ENCODE assay signal across 29 mouse cellular contexts in the genomic region with DNA sequence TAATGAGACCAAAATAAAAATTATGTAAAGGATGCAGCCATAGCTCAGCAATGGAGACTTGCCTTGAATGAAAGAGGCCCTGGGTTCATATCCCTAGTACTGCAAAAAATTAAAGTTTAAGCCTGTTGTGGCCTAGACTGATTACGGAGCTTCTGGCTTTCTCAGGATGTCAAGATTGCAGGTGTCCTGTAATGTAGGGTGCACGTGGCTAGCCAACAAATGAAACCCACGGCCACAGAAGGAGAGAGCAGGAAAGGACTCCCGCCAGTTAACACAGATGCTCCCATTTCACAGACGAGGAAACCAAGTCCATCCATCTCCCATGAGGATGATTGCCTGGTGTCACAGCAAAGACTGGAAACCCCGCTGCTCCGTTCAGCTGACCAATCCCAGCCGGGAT. TPM values are rescaled to one million over a fixed set of nuclear protein-coding genes. Genes with fewer than 3 reads are reported as not detected.
A peak's percentile ranks its signal among the peaks of the same experiment; 100 is the strongest.
DNase-seq lines count a peak whose midpoint lies in the region; ATAC-seq and TF ChIP-seq lines count a peak whose summit lies in the region.
"Had no signal": no experiment of that assay in that cellular context is flagged by ENCODE, and none has a peak within 500 bp of the region (broad histone marks: within the 10 kb centered on the region; RNA-seq: fewer than 3 reads in every experiment).

No protein-coding gene starts in this region.

- H3K27me3 ChIP-seq in heart, embryonic 10.5 days (ENCODE audit: insufficient read depth, poor library complexity, severe bottlenecking): no peaks in the 10 kb centered on the region
- H3K27me3 ChIP-seq in kidney, postnatal 0 days (ENCODE audit: insufficient read depth, low read length): no peaks in the 10 kb centered on the region
- no peaks in the 10 kb centered on the region for H3K27me3 ChIP-seq in spleen, adult 2 months (ENCODE audit: control insufficient read depth, insufficient read depth, low read length)
- H3K27me3 ChIP-seq: embryonic facial prominence, embryonic 13.5 days; forebrain, embryonic 15.5 days; hindbrain, embryonic 12.5 days; intestine, embryonic 15.5 days; limb, embryonic 13.5 days; liver, embryonic 15.5 days; midbrain, embryonic 15.5 days; neural tube, embryonic 15.5 days had no signal

- no peak for TF ChIP-seq POLR2A in spleen, adult 2 months (IDR thresholded peaks at IDR 0.05; ENCODE audit: low read depth, low read length)

- peaks cover 82% of the 10 kb centered on the region for H3K4me1 ChIP-seq in heart, embryonic 10.5 days
- peaks cover 33% of the 10 kb centered on the region for H3K4me1 ChIP-seq in kidney, postnatal 0 days (replicated peaks; ENCODE audit: insufficient read depth, low read length)
- H3K4me1 ChIP-seq in spleen, adult 2 months (ENCODE audit: control insufficient read depth, insufficient read depth, insufficient read length): peaks cover 63% of the 10 kb centered on the region

- H3K9me3 ChIP-seq in heart, embryonic 10.5 days: no peaks in the 10 kb centered on the region
- H3K9me3 ChIP-seq in kidney, postnatal 0 days (replicated peaks; ENCODE audit: low read length): no peaks in the 10 kb centered on the region
- H3K9me3 ChIP-seq: embryonic facial prominence, embryonic 13.5 days; forebrain, embryonic 15.5 days; hindbrain, embryonic 12.5 days; intestine, embryonic 15.5 days; limb, embryonic 13.5 days; liver, embryonic 15.5 days; lung, embryonic 15.5 days; midbrain, embryonic 10.5 days; midbrain, embryonic 15.5 days; neural tube, embryonic 15.5 days had no signal

- no peak overlapping the region for H3K4me3 ChIP-seq in heart, embryonic 10.5 days
- H3K4me3 ChIP-seq in kidney, postnatal 0 days (replicated peaks; ENCODE audit: low read depth, low read length): no peak overlapping the region
- H3K4me3 ChIP-seq in spleen, adult 2 months (ENCODE audit: extremely low read depth, insufficient read depth, insufficient read length): no peak overlapping the region
- H3K4me3 ChIP-seq: embryonic facial prominence, embryonic 13.5 days; forebrain, embryonic 10.5 days; forebrain, embryonic 15.5 days; heart, adult 2 months; hindbrain, embryonic 12.5 days; intestine, embryonic 15.5 days; left cerebral cortex, adult 2 months; limb, embryonic 13.5 days; liver, embryonic 15.5 days; lung, embryonic 15.5 days; midbrain, embryonic 10.5 days; midbrain, embryonic 15.5 days; neural tube, embryonic 15.5 days had no signal

- WGBS in heart, embryonic 10.5 days: 84% methylated on average over 8 of the region's 8 CpGs
- WGBS in kidney, postnatal 0 days: 88% methylated on average over 8 of the region's 8 CpGs
- WGBS in spleen, adult 2 months: 69% methylated on average over 8 of the region's 8 CpGs

- H3K9ac ChIP-seq in kidney, postnatal 0 days (ENCODE audit: low read depth, low read length): no peak overlapping the region
- H3K9ac ChIP-seq: embryonic facial prominence, embryonic 13.5 days; forebrain, embryonic 15.5 days; hindbrain, embryonic 12.5 days; limb, embryonic 13.5 days; liver, embryonic 15.5 days; lung, embryonic 15.5 days; midbrain, embryonic 15.5 days; neural tube, embryonic 15.5 days had no signal

- H3K36me3 ChIP-seq in heart, embryonic 10.5 days: peaks cover 4% of the 10 kb centered on the region; the same call in 1 of the 2 replicates
- no peaks in the 10 kb centered on the region for H3K36me3 ChIP-seq in kidney, postnatal 0 days (ENCODE audit: insufficient read depth, low read length)
- peaks cover 16% of the 10 kb centered on the region; the same call in 1 of the 2 replicates for H3K36me3 ChIP-seq in spleen, adult 2 months (ENCODE audit: control insufficient read depth, insufficient read depth, low read length)
- H3K36me3 ChIP-seq: forebrain, embryonic 10.5 days; forebrain, embryonic 15.5 days; hindbrain, embryonic 12.5 days; intestine, embryonic 15.5 days; lung, embryonic 15.5 days; midbrain, embryonic 10.5 days; midbrain, embryonic 15.5 days; neural tube, embryonic 15.5 days had no signal

- no peak for DNase-seq in heart, embryonic 10.5 days (ENCODE audit: low spot score)
- DNase-seq in heart, postnatal 4 days: no peak
- no peak for DNase-seq in kidney, postnatal 0 days (ENCODE audit: low spot score)
- no peak for DNase-seq in kidney, postnatal 4 days
- DNase-seq in spleen, adult 2 months (ENCODE audit: low read depth in 1 of 2, low spot score in 2 of 2): no peak
- DNase-seq in spleen, adult 12 weeks (ENCODE audit: low spot score): no peak
- no peak for DNase-seq in thymus, postnatal 14 days
- DNase-seq: cerebellum, adult 11 months; cerebellum, postnatal 10 days; heart, adult 2 months; heart, postnatal 14 days; retina, postnatal 1 day; right cerebral cortex, postnatal 14 days; thymus, adult 18-20 months; thymus, postnatal 4 days had no signal

- TF ChIP-seq CTCF in kidney, postnatal 0 days (IDR thresholded peaks at IDR 0.05; ENCODE audit: low read depth): no peak
- no peak for TF ChIP-seq CTCF in spleen, adult 2 months (IDR thresholded peaks at IDR 0.05; ENCODE audit: extremely low read depth, insufficient read depth, insufficient read length, insufficient replicate concordance)

- no peak overlapping the region for H3K4me2 ChIP-seq in kidney, postnatal 0 days (ENCODE audit: low read length)
- H3K4me2 ChIP-seq: embryonic facial prominence, embryonic 13.5 days; forebrain, embryonic 15.5 days; hindbrain, embryonic 12.5 days; intestine, embryonic 15.5 days; limb, embryonic 13.5 days; liver, embryonic 15.5 days; lung, embryonic 15.5 days; midbrain, embryonic 15.5 days; neural tube, embryonic 15.5 days had no signal

- peak overlapping the region; percentile 73; the same call in 1 of the 2 replicates for H3K27ac ChIP-seq in heart, embryonic 10.5 days
- peak overlapping the region; percentile 76 for H3K27ac ChIP-seq in kidney, postnatal 0 days
- peak overlapping the region; percentile 91 for H3K27ac ChIP-seq in spleen, adult 2 months (ENCODE audit: insufficient read depth, low read length)
- H3K27ac ChIP-seq: embryonic facial prominence, embryonic 13.5 days; forebrain, embryonic 15.5 days; heart, adult 2 months; hindbrain, embryonic 12.5 days; hindbrain, postnatal 0 days; intestine, embryonic 15.5 days; left cerebral cortex, adult 2 months; limb, embryonic 13.5 days; lung, embryonic 15.5 days; midbrain, embryonic 15.5 days; neural tube, embryonic 15.5 days had no signal

- no peak for ATAC-seq in kidney, postnatal 0 days (replicated peaks; ENCODE audit: low FRiP score, low read depth)
- ATAC-seq: CD4-positive, CD25-positive, alpha-beta regulatory T cell, adult 4 months; forebrain, embryonic 15.5 days; hindbrain, postnatal 0 days; intestine, embryonic 15.5 days; midbrain, embryonic 15.5 days had no signal

RNA-seq across cellular contexts. Expression of a gene that starts 15.7 kb away (rescaled TPM):
- polyA plus RNA-seq in heart, embryonic 10.5 days (2016; fragmentation: Nextera tagmentation; extraction: Ambion mirVana): 26.5 and 30.1 TPM in 2 replicates
- 10 to 100 TPM; 78.7 to 80.1 TPM for total RNA-seq in heart, postnatal 4 days (2021)
- 45.2 and 46.8 TPM in 2 replicates for polyA plus RNA-seq in kidney, postnatal 0 days (2015; fragmentation: Nextera tagmentation; extraction: Ambion mirVana)
- 36.0 and 43.0 TPM in 2 replicates for polyA plus RNA-seq in spleen, adult 2 months (2012; rRNA removed)
